ENCODE assay signal across 18 mouse cellular contexts in genomic region chr7:139214160-139214559, GRCm38 (mm10). TPM values are rescaled to one million over a fixed set of nuclear protein-coding genes. Genes with fewer than 3 reads are reported as not detected.
A peak's percentile ranks its signal among the peaks of the same experiment; 100 is the strongest.
DNase-seq lines count a peak whose midpoint lies in the region; ATAC-seq and TF ChIP-seq lines count a peak whose summit lies in the region.
"Had no signal": no experiment of that assay in that cellular context is flagged by ENCODE, and none has a peak within 500 bp of the region (broad histone marks: within the 10 kb centered on the region; RNA-seq: fewer than 3 reads in every experiment).

No protein-coding gene starts in this region.

- WGBS in forebrain, embryonic 10.5 days = 88% methylated on average over 3 of the region's 3 CpGs
- WGBS in forebrain, embryonic 14.5 days = 83% methylated on average over 3 of the region's 3 CpGs
- 84% methylated on average over 3 of the region's 3 CpGs for WGBS in hindbrain, postnatal 0 days
- WGBS in hindbrain, embryonic 16.5 days = 76% methylated on average over 3 of the region's 3 CpGs
- 83% methylated on average over 3 of the region's 3 CpGs for WGBS in midbrain, embryonic 16.5 days
- 84% methylated on average over 3 of the region's 3 CpGs for WGBS in midbrain, embryonic 10.5 days
- 88% methylated on average over 3 of the region's 3 CpGs for WGBS in neural tube, embryonic 15.5 days

- H3K4me1 ChIP-seq in forebrain, embryonic 10.5 days = peaks cover 25% of the 10 kb centered on the region
- H3K4me1 ChIP-seq in forebrain, embryonic 14.5 days (ENCODE audit: control insufficient read depth, insufficient read depth, low read length) = no peaks in the 10 kb centered on the region
- peaks cover 5% of the 10 kb centered on the region; the same call in 1 of the 2 replicates for H3K4me1 ChIP-seq in hindbrain, postnatal 0 days (ENCODE audit: insufficient read depth, low read length)
- H3K4me1 ChIP-seq in hindbrain, embryonic 16.5 days (ENCODE audit: control insufficient read depth, insufficient read depth, low read depth, low read length) = peaks cover 9% of the 10 kb centered on the region
- H3K4me1 ChIP-seq in midbrain, embryonic 16.5 days (ENCODE audit: control insufficient read depth, insufficient read depth, low read length) = peaks cover 10% of the 10 kb centered on the region
- peaks cover 29% of the 10 kb centered on the region for H3K4me1 ChIP-seq in midbrain, embryonic 10.5 days
- H3K4me1 ChIP-seq in neural tube, embryonic 15.5 days = peaks cover 16% of the 10 kb centered on the region

- TF ChIP-seq CTCF in hindbrain, postnatal 0 days (IDR thresholded peaks at IDR 0.05; ENCODE audit: low read depth) = no peak

- no peak for ATAC-seq in forebrain, embryonic 14.5 days
- ATAC-seq in hindbrain, postnatal 0 days = no peak
- ATAC-seq in hindbrain, embryonic 16.5 days = no peak
- ATAC-seq in midbrain, embryonic 16.5 days = no peak
- ATAC-seq in neural tube, embryonic 15.5 days (ENCODE audit: low FRiP score) = no peak

- no peaks in the 10 kb centered on the region for H3K9me3 ChIP-seq in forebrain, embryonic 10.5 days
- no peaks in the 10 kb centered on the region for H3K9me3 ChIP-seq in forebrain, embryonic 14.5 days (replicated peaks; ENCODE audit: control insufficient read depth, low read length)
- no peaks in the 10 kb centered on the region for H3K9me3 ChIP-seq in hindbrain, postnatal 0 days (ENCODE audit: low read length)
- no peaks in the 10 kb centered on the region for H3K9me3 ChIP-seq in hindbrain, embryonic 16.5 days (ENCODE audit: control insufficient read depth, low read length)
- no peaks in the 10 kb centered on the region for H3K9me3 ChIP-seq in midbrain, embryonic 16.5 days (replicated peaks; ENCODE audit: control insufficient read depth, low read length, poor library complexity, severe bottlenecking)
- no peaks in the 10 kb centered on the region for H3K9me3 ChIP-seq in midbrain, embryonic 10.5 days (replicated peaks)
- no peaks in the 10 kb centered on the region for H3K9me3 ChIP-seq in neural tube, embryonic 15.5 days (replicated peaks)
- H3K9me3 ChIP-seq: forebrain, embryonic 13.5 days; heart, embryonic 12.5 days; limb, embryonic 13.5 days; liver, embryonic 13.5 days; midbrain, embryonic 12.5 days had no signal

- H3K9ac ChIP-seq in forebrain, embryonic 14.5 days (ENCODE audit: low read length) = no peak overlapping the region
- no peak overlapping the region for H3K9ac ChIP-seq in hindbrain, postnatal 0 days (replicated peaks; ENCODE audit: low read length)
- H3K9ac ChIP-seq in hindbrain, embryonic 16.5 days (ENCODE audit: low read depth, low read length) = no peak overlapping the region
- H3K9ac ChIP-seq in midbrain, embryonic 16.5 days (ENCODE audit: low read depth, low read length) = no peak overlapping the region
- no peak overlapping the region for H3K9ac ChIP-seq in neural tube, embryonic 15.5 days (replicated peaks)

- no peaks in the 10 kb centered on the region for H3K36me3 ChIP-seq in forebrain, embryonic 10.5 days (replicated peaks)
- no peaks in the 10 kb centered on the region for H3K36me3 ChIP-seq in forebrain, embryonic 14.5 days (ENCODE audit: control insufficient read depth, insufficient read depth, low read length)
- H3K36me3 ChIP-seq in hindbrain, postnatal 0 days (ENCODE audit: insufficient read depth, low read length) = no peaks in the 10 kb centered on the region
- H3K36me3 ChIP-seq in hindbrain, embryonic 16.5 days (ENCODE audit: control insufficient read depth, insufficient read depth, low read length) = no peaks in the 10 kb centered on the region
- H3K36me3 ChIP-seq in midbrain, embryonic 16.5 days (ENCODE audit: control insufficient read depth, insufficient read depth, low read length) = no peaks in the 10 kb centered on the region
- H3K36me3 ChIP-seq in midbrain, embryonic 10.5 days = no peaks in the 10 kb centered on the region
- no peaks in the 10 kb centered on the region for H3K36me3 ChIP-seq in neural tube, embryonic 15.5 days
- H3K36me3 ChIP-seq: heart, embryonic 12.5 days; limb, embryonic 13.5 days; liver, embryonic 13.5 days; midbrain, embryonic 12.5 days had no signal

- H3K4me3 ChIP-seq in forebrain, embryonic 10.5 days = no peak overlapping the region
- no peak overlapping the region for H3K4me3 ChIP-seq in forebrain, embryonic 14.5 days (ENCODE audit: low read depth, low read length)
- H3K4me3 ChIP-seq in hindbrain, postnatal 0 days (ENCODE audit: low read length) = no peak overlapping the region
- H3K4me3 ChIP-seq in hindbrain, embryonic 16.5 days (ENCODE audit: low read length) = no peak overlapping the region
- H3K4me3 ChIP-seq in midbrain, embryonic 16.5 days (ENCODE audit: low read depth, low read length) = no peak overlapping the region
- H3K4me3 ChIP-seq in midbrain, embryonic 10.5 days = no peak overlapping the region
- no peak overlapping the region for H3K4me3 ChIP-seq in neural tube, embryonic 15.5 days (replicated peaks)

- DNase-seq in forebrain, embryonic 10.5 days (ENCODE audit: extremely low spot score, low spot score) = no peak
- DNase-seq in forebrain, embryonic 14.5 days (ENCODE audit: low spot score) = no peak
- no peak for DNase-seq in hindbrain, postnatal 0 days (ENCODE audit: low spot score)
- DNase-seq in midbrain, embryonic 10.5 days (ENCODE audit: low spot score) = no peak
- DNase-seq: adrenal gland, postnatal 14 days; liver, embryonic 13.5 days; lung, embryonic 14.5 days; right cerebral cortex, adult 18-20 months had no signal

- 0 out of 2 replicates have a peak overlapping the region, but pooled peaks have one; percentile 98 for H3K27ac ChIP-seq in forebrain, embryonic 10.5 days
- no peak overlapping the region for H3K27ac ChIP-seq in forebrain, embryonic 14.5 days (ENCODE audit: low read depth, low read length)
- peak overlapping the region; percentile 84; the same call in 1 of the 2 replicates for H3K27ac ChIP-seq in hindbrain, postnatal 0 days
- H3K27ac ChIP-seq in hindbrain, embryonic 16.5 days (ENCODE audit: low read depth, low read length) = no peak overlapping the region
- 0 out of 2 replicates have a peak overlapping the region, but pooled peaks have one; percentile 92 for H3K27ac ChIP-seq in midbrain, embryonic 16.5 days (ENCODE audit: low read length)
- H3K27ac ChIP-seq in midbrain, embryonic 10.5 days (replicated peaks) = no peak overlapping the region; the same call in 1 of the 2 replicates
- H3K27ac ChIP-seq in neural tube, embryonic 15.5 days (replicated peaks) = peak overlapping the region; percentile 81; the same call in 1 of the 2 replicates
- H3K27ac ChIP-seq: limb, embryonic 13.5 days; liver, embryonic 13.5 days; midbrain, embryonic 12.5 days had no signal

- no peaks in the 10 kb centered on the region for H3K27me3 ChIP-seq in forebrain, embryonic 10.5 days (ENCODE audit: poor library complexity, severe bottlenecking)
- H3K27me3 ChIP-seq in forebrain, embryonic 14.5 days (replicated peaks; ENCODE audit: control insufficient read depth, insufficient read depth, low read length) = no peaks in the 10 kb centered on the region
- H3K27me3 ChIP-seq in hindbrain, postnatal 0 days (ENCODE audit: insufficient read depth, low read length) = no peaks in the 10 kb centered on the region
- no peaks in the 10 kb centered on the region for H3K27me3 ChIP-seq in hindbrain, embryonic 16.5 days (replicated peaks; ENCODE audit: control insufficient read depth, insufficient read depth, low read length)
- no peaks in the 10 kb centered on the region for H3K27me3 ChIP-seq in midbrain, embryonic 16.5 days (ENCODE audit: control insufficient read depth, insufficient read depth, low read depth, low read length)
- H3K27me3 ChIP-seq in midbrain, embryonic 10.5 days (ENCODE audit: low read depth, poor library complexity, severe bottlenecking) = no peaks in the 10 kb centered on the region
- no peaks in the 10 kb centered on the region for H3K27me3 ChIP-seq in neural tube, embryonic 15.5 days (replicated peaks)
- H3K27me3 ChIP-seq: forebrain, embryonic 13.5 days; heart, embryonic 12.5 days; limb, embryonic 13.5 days; liver, embryonic 13.5 days; midbrain, embryonic 12.5 days had no signal

- no peak overlapping the region for H3K4me2 ChIP-seq in forebrain, embryonic 14.5 days (ENCODE audit: low read length)
- no peak overlapping the region for H3K4me2 ChIP-seq in hindbrain, postnatal 0 days (ENCODE audit: low read depth, low read length)
- H3K4me2 ChIP-seq in hindbrain, embryonic 16.5 days (ENCODE audit: low read length) = no peak overlapping the region
- no peak overlapping the region for H3K4me2 ChIP-seq in midbrain, embryonic 16.5 days (ENCODE audit: low read length)
- H3K4me2 ChIP-seq in neural tube, embryonic 15.5 days = peak overlapping the region; percentile 67; the same call in 1 of the 2 replicates

RNA-seq across cellular contexts. Expression of gene Stk32c, which starts 1.1 kb away (rescaled TPM):
- polyA plus RNA-seq in forebrain, embryonic 10.5 days (2016; fragmentation: Nextera tagmentation; extraction: Ambion mirVana) = 0.21 and 0.30 TPM in 2 replicates
- polyA plus RNA-seq in forebrain, embryonic 14.5 days (2014; fragmentation: Nextera tagmentation; extraction: Ambion mirVana) = 1.5 TPM in 2 replicates
- total RNA-seq in hindbrain, postnatal 0 days (2014; rRNA removed) = 20.4 and 24.7 TPM in 2 replicates
- 1.9 and 2.0 TPM in 2 replicates for polyA plus RNA-seq in hindbrain, postnatal 0 days (2015; fragmentation: Nextera tagmentation; extraction: Ambion mirVana)
- polyA plus RNA-seq in hindbrain, embryonic 16.5 days (2015; fragmentation: Nextera tagmentation; extraction: Ambion mirVana) = 2.9 and 3.0 TPM in 2 replicates
- polyA plus RNA-seq in midbrain, embryonic 16.5 days (2015; fragmentation: Nextera tagmentation; extraction: Ambion mirVana) = 3.2 and 3.7 TPM in 2 replicates
- polyA plus RNA-seq in midbrain, embryonic 10.5 days (2016; fragmentation: Nextera tagmentation; extraction: Ambion mirVana) = 0.22 and 0.35 TPM in 2 replicates
- polyA plus RNA-seq in neural tube, embryonic 15.5 days (2015; fragmentation: Nextera tagmentation; extraction: Ambion mirVana) = 2.5 TPM in 2 replicates
- total RNA-seq: CH12.LX; common myeloid progenitor, adult 5-6 weeks; MEL had no signal
- polyA plus RNA-seq: heart, embryonic 12.5 days; liver, embryonic 13.5 days had no signal

RNA-seq across cellular contexts. Expression of gene Lrrc27, which starts 1.4 kb away (rescaled TPM):
- 5.1 and 7.1 TPM in 2 replicates for polyA plus RNA-seq in forebrain, embryonic 10.5 days (2016; fragmentation: Nextera tagmentation; extraction: Ambion mirVana)
- polyA plus RNA-seq in forebrain, embryonic 14.5 days (2014; fragmentation: Nextera tagmentation; extraction: Ambion mirVana) = 4.8 and 4.9 TPM in 2 replicates
- total RNA-seq in hindbrain, postnatal 0 days (2014; rRNA removed) = 1.6 and 2.8 TPM in 2 replicates
- polyA plus RNA-seq in hindbrain, postnatal 0 days (2015; fragmentation: Nextera tagmentation; extraction: Ambion mirVana) = 4.0 and 5.1 TPM in 2 replicates
- 3.8 and 6.8 TPM in 2 replicates for polyA plus RNA-seq in hindbrain, embryonic 16.5 days (2015; fragmentation: Nextera tagmentation; extraction: Ambion mirVana)
- polyA plus RNA-seq in midbrain, embryonic 16.5 days (2015; fragmentation: Nextera tagmentation; extraction: Ambion mirVana) = 6.2 and 7.0 TPM in 2 replicates
- polyA plus RNA-seq in midbrain, embryonic 10.5 days (2016; fragmentation: Nextera tagmentation; extraction: Ambion mirVana) = 5.3 and 7.3 TPM in 2 replicates
- polyA plus RNA-seq in neural tube, embryonic 15.5 days (2015; fragmentation: Nextera tagmentation; extraction: Ambion mirVana) = 4.4 and 5.1 TPM in 2 replicates

RNA-seq across cellular contexts. Expression of gene Pwwp2b, which starts 34.1 kb away (rescaled TPM):
- 3.7 and 3.8 TPM in 2 replicates for polyA plus RNA-seq in forebrain, embryonic 10.5 days (2016; fragmentation: Nextera tagmentation; extraction: Ambion mirVana)
- polyA plus RNA-seq in forebrain, embryonic 14.5 days (2014; fragmentation: Nextera tagmentation; extraction: Ambion mirVana) = 4.2 and 5.3 TPM in 2 replicates
- 6.6 and 6.7 TPM in 2 replicates for total RNA-seq in hindbrain, postnatal 0 days (2014; rRNA removed)
- polyA plus RNA-seq in hindbrain, postnatal 0 days (2015; fragmentation: Nextera tagmentation; extraction: Ambion mirVana) = 4.0 and 4.8 TPM in 2 replicates
- polyA plus RNA-seq in hindbrain, embryonic 16.5 days (2015; fragmentation: Nextera tagmentation; extraction: Ambion mirVana) = 5.6 and 6.4 TPM in 2 replicates
- polyA plus RNA-seq in midbrain, embryonic 16.5 days (2015; fragmentation: Nextera tagmentation; extraction: Ambion mirVana) = 4.4 and 5.1 TPM in 2 replicates
- 4.3 and 4.4 TPM in 2 replicates for polyA plus RNA-seq in midbrain, embryonic 10.5 days (2016; fragmentation: Nextera tagmentation; extraction: Ambion mirVana)
- 5.8 and 8.4 TPM in 2 replicates for polyA plus RNA-seq in neural tube, embryonic 15.5 days (2015; fragmentation: Nextera tagmentation; extraction: Ambion mirVana)

Comparison
In these comparisons a context has a peak if more than half of its experiments do, and no peak if none do; other contexts are left out.
1. H3K27ac ChIP-seq: peak in forebrain, embryonic 10.5 days (single experiment), hindbrain, postnatal 0 days (single experiment), midbrain, embryonic 16.5 days (single experiment) and neural tube, embryonic 15.5 days (single experiment); none in forebrain, embryonic 14.5 days (single experiment), hindbrain, embryonic 16.5 days (single experiment) and midbrain, embryonic 10.5 days (single experiment).